ENCODE assay signal across 8 mouse cellular contexts in the genomic region with DNA sequence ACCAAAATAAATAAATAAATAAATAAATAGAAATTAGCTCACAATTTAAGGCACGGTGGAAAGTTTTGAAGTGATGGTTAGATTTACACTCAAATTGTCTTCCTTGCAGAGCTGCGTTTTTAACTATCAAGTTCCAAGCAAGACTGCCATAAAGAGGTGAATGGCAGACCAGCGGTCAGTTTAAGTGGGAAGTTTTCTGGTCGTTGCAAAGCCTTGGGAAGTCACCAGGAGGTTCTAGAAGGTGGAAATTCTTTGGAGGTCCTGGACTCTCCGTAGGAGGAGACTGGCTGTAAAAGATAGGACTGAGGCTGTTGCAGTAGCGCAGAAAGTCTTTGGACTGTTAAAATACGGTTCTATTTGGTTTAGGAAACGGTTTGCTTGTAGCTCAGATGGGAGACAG. TPM values are rescaled to one million over a fixed set of nuclear protein-coding genes. Genes with fewer than 3 reads are reported as not detected.
DNase-seq lines count a peak whose midpoint lies in the region; ATAC-seq lines count a peak whose summit lies in the region.

No protein-coding gene starts in this region.

- H3K9ac ChIP-seq in heart, embryonic 15.5 days, result peak overlapping the region; percentile 91
- peak overlapping the region; percentile 86 for H3K9ac ChIP-seq in hindbrain, embryonic 11.5 days (ENCODE audit: low read depth, low read length)

- H3K4me3 ChIP-seq in heart, embryonic 15.5 days, result peak overlapping the region; percentile 84
- peak overlapping the region; percentile 81 for H3K4me3 ChIP-seq in hindbrain, embryonic 11.5 days (ENCODE audit: low read depth, low read length)

- peaks cover 21% of the 10 kb centered on the region for H3K36me3 ChIP-seq in heart, embryonic 15.5 days
- H3K36me3 ChIP-seq in hindbrain, embryonic 11.5 days (ENCODE audit: control insufficient read depth, insufficient read depth, low read length), result peaks cover 18% of the 10 kb centered on the region

- H3K27ac ChIP-seq in heart, embryonic 15.5 days, result peak overlapping the region; percentile 92
- peak overlapping the region; percentile 77 for H3K27ac ChIP-seq in hindbrain, embryonic 11.5 days (ENCODE audit: low read depth, low read length)

- no peaks in the 10 kb centered on the region for H3K27me3 ChIP-seq in heart, embryonic 15.5 days
- H3K27me3 ChIP-seq in hindbrain, embryonic 11.5 days (ENCODE audit: control insufficient read depth, insufficient read depth, low read length), result no peaks in the 10 kb centered on the region

- peaks cover 12% of the 10 kb centered on the region for H3K4me1 ChIP-seq in heart, embryonic 15.5 days (replicated peaks)
- H3K4me1 ChIP-seq in hindbrain, embryonic 11.5 days (replicated peaks; ENCODE audit: control insufficient read depth, insufficient read depth, low read length), result no peaks in the 10 kb centered on the region

- 5% methylated on average over 8 of the region's 8 CpGs for WGBS in heart, embryonic 15.5 days
- WGBS in hindbrain, embryonic 11.5 days, result 11% methylated on average over 8 of the region's 8 CpGs

- H3K4me2 ChIP-seq in heart, embryonic 15.5 days, result peak overlapping the region; percentile 84
- peak overlapping the region; percentile 69 for H3K4me2 ChIP-seq in hindbrain, embryonic 11.5 days (replicated peaks; ENCODE audit: low read depth, low read length)

- H3K9me3 ChIP-seq in heart, embryonic 15.5 days (replicated peaks), result no peaks in the 10 kb centered on the region
- peaks cover 2% of the 10 kb centered on the region; the same call in 1 of the 2 replicates for H3K9me3 ChIP-seq in hindbrain, embryonic 11.5 days (ENCODE audit: control insufficient read depth, low read length)

- no peak for DNase-seq in heart, adult 9 months (ENCODE audit: low spot score in 2 of 2)
- DNase-seq in MN1 (ENCODE audit: low spot score), result peak; percentile 65
- DNase-seq in hindbrain, embryonic 11.5 days (ENCODE audit: low spot score), result no peak
- no peak for DNase-seq in urinary bladder, postnatal 4 days (ENCODE audit: low spot score in 2 of 2)
- DNase-seq in cerebellum, adult 11 months, result no peak
- DNase-seq in kidney, adult 11 months, result no peak

- peak; percentile 23 for ATAC-seq in heart, embryonic 15.5 days (replicated peaks; ENCODE audit: insufficient number of reproducible peaks, insufficient read depth, low FRiP score, low read depth)
- ATAC-seq in hindbrain, embryonic 11.5 days (ENCODE audit: low FRiP score), result peak; percentile 39; the same call in 1 of the 2 replicates
- peak; percentile 43 for ATAC-seq in megakaryocyte-erythroid progenitor cell, adult 5-6 weeks (replicated peaks; ENCODE audit: low FRiP score, low TSS enrichment, poor library complexity, severe bottlenecking)

RNA-seq across cellular contexts. Expression of gene Mcoln1, which starts 0.5 kb away (rescaled TPM):
- 42.3 and 54.2 TPM in 2 replicates for polyA plus RNA-seq in heart, embryonic 15.5 days (2015; fragmentation: Nextera tagmentation; extraction: Ambion mirVana)
- polyA plus RNA-seq in hindbrain, embryonic 11.5 days (2014; fragmentation: Nextera tagmentation; extraction: Ambion mirVana), result 36.8 and 49.5 TPM in 2 replicates
- total RNA-seq in megakaryocyte-erythroid progenitor cell, adult 5-6 weeks (2014; fragmentation: Nextera tagmentation), result 47.2 and 49.7 TPM in 2 replicates
- total RNA-seq in megakaryocyte-erythroid progenitor cell, adult 5-6 weeks (2017), result 21.0 and 23.1 TPM in 2 replicates

RNA-seq across cellular contexts. Expression of gene Zfp358, which starts 6.8 kb away (rescaled TPM):
- polyA plus RNA-seq in heart, embryonic 15.5 days (2015; fragmentation: Nextera tagmentation; extraction: Ambion mirVana), result 26.4 and 34.9 TPM in 2 replicates
- 31.2 and 39.3 TPM in 2 replicates for polyA plus RNA-seq in hindbrain, embryonic 11.5 days (2014; fragmentation: Nextera tagmentation; extraction: Ambion mirVana)
- total RNA-seq in megakaryocyte-erythroid progenitor cell, adult 5-6 weeks (2014; fragmentation: Nextera tagmentation), result 8.8 and 9.3 TPM in 2 replicates
- total RNA-seq in megakaryocyte-erythroid progenitor cell, adult 5-6 weeks (2017), result 2.7 and 5.9 TPM in 2 replicates

RNA-seq across cellular contexts. Expression of gene Pnpla6, which starts 15.4 kb away (rescaled TPM):
- polyA plus RNA-seq in heart, embryonic 15.5 days (2015; fragmentation: Nextera tagmentation; extraction: Ambion mirVana), result 14.2 and 18.6 TPM in 2 replicates
- 17.4 and 19.9 TPM in 2 replicates for polyA plus RNA-seq in hindbrain, embryonic 11.5 days (2014; fragmentation: Nextera tagmentation; extraction: Ambion mirVana)
- total RNA-seq in megakaryocyte-erythroid progenitor cell, adult 5-6 weeks (2014; fragmentation: Nextera tagmentation), result 80.9 and 107 TPM in 2 replicates
- total RNA-seq in megakaryocyte-erythroid progenitor cell, adult 5-6 weeks (2017), result 28.9 and 35.4 TPM in 2 replicates

RNA-seq across cellular contexts. Expression of gene Tex45, which starts 29.1 kb away (rescaled TPM):
- not detected in 2 replicates for polyA plus RNA-seq in heart, embryonic 15.5 days (2015; fragmentation: Nextera tagmentation; extraction: Ambion mirVana)
- not detected in 2 replicates for polyA plus RNA-seq in hindbrain, embryonic 11.5 days (2014; fragmentation: Nextera tagmentation; extraction: Ambion mirVana)
- not detected in 2 replicates for total RNA-seq in megakaryocyte-erythroid progenitor cell, adult 5-6 weeks (2014; fragmentation: Nextera tagmentation)
- total RNA-seq in megakaryocyte-erythroid progenitor cell, adult 5-6 weeks (2017), result not detected in 2 replicates

RNA-seq across cellular contexts. Expression of gene Pex11g, which starts 32.3 kb away (rescaled TPM):
- polyA plus RNA-seq in heart, embryonic 15.5 days (2015; fragmentation: Nextera tagmentation; extraction: Ambion mirVana), result 5.2 and 5.8 TPM in 2 replicates
- polyA plus RNA-seq in hindbrain, embryonic 11.5 days (2014; fragmentation: Nextera tagmentation; extraction: Ambion mirVana), result 2.4 and 3.1 TPM in 2 replicates
- total RNA-seq in megakaryocyte-erythroid progenitor cell, adult 5-6 weeks (2014; fragmentation: Nextera tagmentation), result 2.0 and 3.0 TPM in 2 replicates
- total RNA-seq in megakaryocyte-erythroid progenitor cell, adult 5-6 weeks (2017), result 1.3 and 6.2 TPM in 2 replicates
